Mouse (Mus musculus) erythroblast, adult 5-6 weeks (primary cell): ENCODE results near the gene Pfpl. TPM values are rescaled to one million over a fixed set of nuclear protein-coding genes. Genes with fewer than 3 reads are reported as not detected.

Source experiments
- ATAC-seq: replicated peaks from 2 replicates; pipeline ENCODE4 v1.8.0; 2016; ENCODE audit warnings: moderate number of reproducible peaks, mild to moderate bottlenecking, moderate TSS enrichment, inconsistent platforms; ENCODE audit not compliant: poor library complexity, low FRiP score, severe bottlenecking
- total RNA-seq, 2 experiments: library from RNA; stranded (forward) in 1 of 2; stranded (reverse) in 1 of 2; fragments of 150-400 nt in 1 of 2; fragments of 200-764, 138-1000 nt in 1 of 2; gene quantifications; 2 replicates each; pipeline versions ENCODE4 v1.2.3 to v1.2.4; 2015 to 2017; ENCODE audit warnings: low replicate concordance in 2 of 2

Pfpl gene
- total RNA-seq (2015; ENCODE audit: low replicate concordance) = not detected in 2 replicates
- total RNA-seq (2017; ENCODE audit: low replicate concordance) = not detected in 2 replicates

DNA sequence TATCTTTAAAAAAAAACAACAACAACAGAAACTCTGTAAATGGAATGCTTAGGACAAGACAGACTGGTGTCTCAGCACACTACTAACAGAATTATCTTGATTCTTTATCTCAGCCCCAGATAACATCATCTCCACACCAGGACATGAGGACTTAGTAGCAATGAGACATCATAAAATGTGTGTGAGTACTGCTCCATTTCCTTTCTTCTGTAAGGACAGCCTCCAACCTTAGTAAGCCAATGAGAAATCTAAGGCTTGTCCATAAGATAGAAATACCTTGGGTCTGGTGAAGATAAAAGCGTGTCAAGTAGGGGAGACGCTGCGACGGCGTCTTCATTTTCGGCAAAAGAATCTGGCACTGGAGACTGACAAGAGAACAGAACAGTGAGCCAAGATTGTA, at the start of gene Pfpl:
TSS of gene Pfpl (plus strand) at position 301 of the 400 bp plus-strand sequence.
- no peak for ATAC-seq

DNA sequence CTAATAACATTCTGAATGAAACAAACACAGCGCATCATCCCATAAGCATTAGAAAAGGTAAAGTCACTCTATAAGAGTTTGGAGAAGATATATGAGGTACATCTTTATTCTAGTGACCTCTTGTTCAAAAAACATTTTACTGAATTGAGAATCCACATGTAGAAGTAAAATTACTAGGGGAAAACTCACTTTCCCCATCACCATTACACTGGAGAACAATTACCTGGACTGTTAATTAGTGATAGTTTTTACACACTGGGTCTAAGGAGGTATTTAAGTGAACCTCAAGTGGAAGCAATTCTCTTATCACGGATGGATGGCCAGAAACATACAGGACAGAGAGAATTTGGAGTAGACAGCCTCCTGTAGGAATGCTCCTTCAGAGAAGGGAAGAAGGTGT, 40.7 kb upstream of the Pfpl start, which contains the start of gene Olfr1440:
TSS of gene Olfr1440 (plus strand) at position 301 of the 400 bp plus-strand sequence.
- no peak for ATAC-seq

DNA sequence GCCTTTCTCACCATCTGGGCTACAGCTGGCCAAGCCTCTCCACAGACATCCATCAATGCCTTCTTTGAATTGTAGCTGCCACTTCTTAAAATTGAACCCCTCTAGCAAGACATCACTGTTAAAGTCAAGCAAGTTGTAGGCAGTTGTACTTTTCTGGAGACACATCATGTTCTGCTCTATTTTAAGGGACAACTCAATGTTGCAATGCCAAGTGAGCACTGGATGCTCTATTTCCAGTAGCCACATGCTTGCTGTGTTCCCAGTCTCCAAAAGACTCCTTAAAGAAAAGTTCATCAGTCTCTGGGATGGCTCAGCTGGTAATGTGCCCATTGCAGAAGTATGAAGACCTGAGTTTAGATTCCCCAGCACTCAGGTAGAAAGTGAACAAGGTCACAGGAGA, 14.0 kb upstream of the Pfpl start:
- no peak for ATAC-seq

DNA sequence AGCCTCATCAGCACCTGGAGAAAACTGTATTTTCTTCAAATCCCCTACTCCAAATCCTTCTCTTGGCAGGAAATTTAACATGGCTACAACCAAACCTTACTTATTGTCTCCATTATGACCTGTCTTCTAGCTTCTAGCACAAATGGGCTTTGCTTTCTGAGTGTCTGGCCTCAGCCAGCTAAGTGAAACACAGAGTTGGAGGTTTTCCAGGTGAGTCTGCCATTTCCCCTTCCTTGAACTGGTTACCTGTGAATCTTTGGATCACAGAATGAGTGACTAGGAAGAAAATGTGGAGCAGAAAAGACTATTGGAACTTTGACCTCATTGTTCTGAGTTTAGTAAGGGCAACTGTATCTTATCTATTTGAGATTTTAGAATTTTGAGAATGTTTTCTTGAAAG, 10.3 kb upstream of the Pfpl start, which contains the start of gene Olfr1441:
TSS of gene Olfr1441 (plus strand) at position 73 of the 400 bp plus-strand sequence.
- ATAC-seq = no peak

DNA sequence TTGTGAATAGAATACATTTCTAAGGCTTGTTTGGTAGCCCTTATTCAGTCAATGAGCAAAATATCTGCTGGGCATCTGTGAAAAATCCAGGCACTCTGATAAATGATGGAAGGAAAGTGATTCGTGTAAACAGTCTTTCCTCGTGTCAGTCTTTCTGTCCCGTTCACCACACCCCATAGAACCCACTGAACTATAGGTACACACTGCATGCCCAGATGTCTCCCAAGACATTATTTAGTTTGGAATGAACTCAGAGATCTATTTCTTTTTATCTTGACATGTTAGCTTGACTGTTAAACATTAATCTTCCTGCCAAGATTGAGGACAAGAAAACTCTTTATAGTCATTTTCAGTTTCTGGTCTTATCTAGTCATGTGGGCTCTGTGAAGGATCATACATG, 9.4 kb upstream of the Pfpl start:
- no peak for ATAC-seq

DNA sequence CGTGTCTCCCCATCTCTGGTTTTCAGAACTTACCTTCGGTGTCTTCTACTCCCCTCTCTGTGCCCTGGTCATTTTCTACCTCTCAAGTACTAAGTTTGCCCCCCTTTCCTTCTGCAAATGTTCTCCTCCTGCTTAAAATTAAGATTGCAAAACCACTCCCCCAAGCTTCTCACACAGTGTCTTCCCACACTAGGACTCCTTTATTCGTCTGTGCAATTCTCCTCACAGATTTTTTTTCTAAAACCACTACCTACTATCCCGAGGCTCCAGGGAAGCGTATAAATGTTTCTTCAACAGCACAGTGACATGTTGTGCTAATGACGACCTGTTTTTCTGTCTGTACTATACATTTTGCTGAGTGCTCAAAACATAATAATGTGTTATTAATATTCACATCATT, 7.2 kb upstream of the Pfpl start:
- no peak for ATAC-seq

DNA sequence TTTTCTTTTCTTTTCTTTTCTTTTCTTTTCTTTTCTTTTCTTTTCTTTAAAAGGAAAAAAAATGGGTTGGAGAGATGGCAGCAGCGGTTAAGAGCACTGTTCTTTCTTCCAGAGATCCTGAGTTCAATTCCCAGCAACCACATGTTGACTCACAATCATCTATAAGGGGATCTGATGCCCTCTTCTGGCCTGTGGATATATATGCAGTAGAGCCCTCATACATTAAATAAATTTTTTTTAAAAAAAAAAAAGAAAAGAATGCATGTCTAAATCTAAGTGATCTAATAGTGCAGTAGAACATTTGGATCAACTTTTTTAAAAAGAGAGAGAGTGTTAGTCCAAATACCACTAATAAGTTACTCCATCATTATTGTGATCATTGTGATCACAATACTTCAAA, 6.0 kb upstream of the Pfpl start:
- ATAC-seq = no peak

DNA sequence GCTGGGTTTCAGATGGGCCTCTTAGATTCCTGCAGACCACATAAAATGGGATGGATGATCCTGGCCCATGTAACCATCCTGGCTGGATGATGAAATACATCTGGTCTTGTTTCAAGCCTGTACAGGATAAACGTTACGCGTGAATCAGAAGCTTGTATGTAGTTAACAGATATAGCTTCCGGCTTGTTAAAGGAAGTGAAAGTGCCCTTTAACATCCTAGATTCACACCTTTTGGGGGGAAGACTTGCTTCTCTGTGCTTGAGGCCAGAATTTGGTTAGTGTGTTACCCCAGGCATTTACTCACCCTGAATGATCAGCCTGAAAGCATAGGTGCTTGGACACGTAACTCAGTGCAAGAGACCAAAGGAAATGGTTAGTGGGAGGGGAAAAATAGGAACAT, 604 bp upstream of the Pfpl start:
- no peak for ATAC-seq

DNA sequence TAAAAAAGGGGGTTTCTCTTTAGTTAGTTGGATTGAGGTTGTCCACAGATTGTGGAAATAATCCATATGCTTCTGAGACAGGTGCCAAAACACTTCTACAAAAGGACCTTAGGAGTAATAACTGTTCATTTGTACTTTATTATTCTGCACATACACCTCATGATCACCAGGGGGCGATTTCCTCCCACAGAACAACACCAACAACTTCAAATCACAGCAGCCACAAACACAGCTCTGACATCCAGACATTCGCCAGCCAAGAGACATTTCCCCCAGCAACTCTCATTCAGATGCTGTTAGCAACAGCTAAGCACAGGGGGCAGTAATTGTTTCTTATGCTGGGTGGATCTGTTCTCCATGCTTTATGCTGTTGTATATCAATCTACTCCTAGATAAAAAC, 5.3 kb downstream of the Pfpl start:
- ATAC-seq = no peak

DNA sequence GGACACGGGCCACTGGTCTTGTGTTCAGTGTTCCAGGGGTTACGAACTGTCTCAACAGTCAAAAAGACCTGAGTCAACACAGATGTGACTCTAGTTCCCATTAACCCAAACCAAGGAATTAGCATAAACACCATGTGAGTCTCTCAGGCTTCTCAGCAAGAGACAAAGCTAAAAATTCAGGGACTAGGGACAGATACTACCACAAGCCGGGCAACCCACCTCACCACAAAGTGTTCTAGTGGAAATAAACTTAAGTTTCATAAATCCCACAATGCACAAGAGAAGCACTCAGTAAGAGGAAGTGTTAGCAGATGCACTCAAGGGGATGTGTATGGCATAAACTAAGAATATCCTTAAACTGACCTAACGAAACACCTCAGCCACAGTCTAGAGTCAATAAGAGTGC, 7.3 kb downstream of the Pfpl start:
- ATAC-seq = no peak

DNA sequence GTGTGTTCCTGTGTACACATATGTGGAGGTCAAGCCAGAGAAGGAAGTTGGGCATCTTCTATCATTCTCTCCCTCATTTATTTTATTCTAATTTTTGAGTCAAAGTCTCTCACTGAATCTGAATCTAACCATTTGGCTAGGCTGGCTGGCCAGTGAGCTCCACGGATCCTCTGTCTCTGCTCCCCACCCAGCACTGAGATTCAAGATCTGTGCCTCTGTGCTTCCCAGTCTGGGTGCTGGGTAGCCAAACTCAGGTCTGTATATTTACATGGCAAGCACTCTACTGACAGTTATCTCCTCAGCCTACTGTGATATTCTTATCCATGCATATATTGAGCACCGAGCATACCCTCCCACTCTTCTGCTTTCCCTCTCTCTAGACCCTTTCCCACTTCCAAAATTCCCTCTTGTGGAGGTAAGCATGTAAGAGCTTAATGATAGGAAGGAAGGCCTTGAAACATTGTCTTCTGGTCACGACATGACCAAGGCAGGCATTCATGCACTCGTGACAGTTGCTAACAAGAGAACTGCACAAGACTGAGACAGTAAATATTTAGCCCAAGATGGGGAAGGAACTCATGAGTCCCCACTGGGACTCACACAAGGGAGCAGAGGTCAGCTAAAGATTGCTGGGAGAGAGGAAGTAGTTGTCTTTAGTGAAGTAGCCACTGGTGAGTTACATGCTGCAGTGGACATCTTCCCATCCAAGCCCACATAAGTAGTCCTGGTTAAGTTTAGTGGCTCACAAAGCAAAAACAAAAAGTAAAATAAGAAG, 8.2 kb downstream of the Pfpl start:
- ATAC-seq = no peak

DNA sequence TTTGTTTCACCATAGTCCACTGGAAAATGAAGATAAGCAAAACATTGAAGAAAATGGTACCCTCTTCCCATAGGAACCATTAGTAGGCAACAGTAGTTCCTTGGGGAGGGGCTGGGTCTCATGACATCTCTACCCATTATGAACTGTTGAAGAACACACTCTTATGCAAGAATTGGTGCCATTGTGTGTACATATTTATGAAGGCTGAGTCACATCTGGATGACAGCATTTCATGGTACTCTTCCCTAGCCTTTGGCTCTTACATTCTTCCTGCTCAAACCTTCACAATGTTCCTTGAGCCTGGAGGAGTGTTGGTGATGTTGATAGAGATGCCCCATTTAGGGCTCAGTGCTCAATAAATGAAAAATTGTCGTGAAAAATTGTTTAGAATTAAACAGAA, 11.9 kb downstream of the Pfpl start:
- no peak for ATAC-seq

DNA sequence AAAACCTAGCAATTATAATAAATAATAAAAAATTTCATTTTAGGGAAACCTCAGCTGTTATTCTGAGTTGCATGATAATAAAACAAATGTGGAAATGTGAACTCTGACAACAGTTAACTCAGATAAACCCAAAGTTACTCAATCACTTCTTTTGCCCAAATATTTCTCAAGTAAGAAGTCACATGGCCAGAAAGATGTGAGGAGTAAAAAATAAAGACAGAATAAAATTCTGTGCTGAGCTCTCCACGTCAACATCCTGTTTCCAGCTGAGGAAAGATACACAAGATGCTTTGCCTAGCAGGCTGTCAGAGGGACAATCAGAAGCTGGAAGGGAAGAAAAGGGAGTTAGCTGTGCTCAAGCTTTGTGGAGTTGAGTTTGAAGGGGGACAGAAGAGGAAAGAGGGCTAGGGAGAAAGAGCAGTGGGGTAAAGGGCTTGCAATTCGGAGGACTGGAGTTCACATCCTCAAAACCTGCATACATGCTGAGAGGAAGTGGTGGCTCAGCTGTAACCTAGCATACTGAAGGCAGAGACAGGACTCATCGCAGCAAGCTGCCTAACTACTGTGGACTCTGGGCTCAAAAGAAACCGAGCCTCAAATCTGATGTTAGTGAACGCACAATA, 12.5 kb downstream of the Pfpl start:
- ATAC-seq = no peak

DNA sequence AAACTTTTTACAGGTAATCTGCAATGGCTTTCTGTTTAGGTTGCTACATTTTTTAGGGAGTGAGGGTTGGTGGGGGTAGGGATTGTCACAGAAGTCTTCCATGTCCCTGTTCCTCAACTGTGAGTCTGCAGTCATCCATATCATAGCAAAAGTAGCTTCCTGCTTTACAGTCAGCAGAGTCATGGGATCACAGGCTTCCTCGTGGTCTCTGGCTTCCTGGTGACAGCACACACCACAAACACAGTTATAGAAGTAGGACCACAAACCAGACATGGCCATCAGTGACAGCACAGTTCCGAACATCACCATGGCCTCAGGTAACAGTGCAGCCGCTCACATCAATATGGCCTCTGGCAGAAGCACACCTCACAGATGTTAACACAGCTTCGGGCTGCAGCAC, 14.9 kb downstream of the Pfpl start:
- ATAC-seq = no peak

DNA sequence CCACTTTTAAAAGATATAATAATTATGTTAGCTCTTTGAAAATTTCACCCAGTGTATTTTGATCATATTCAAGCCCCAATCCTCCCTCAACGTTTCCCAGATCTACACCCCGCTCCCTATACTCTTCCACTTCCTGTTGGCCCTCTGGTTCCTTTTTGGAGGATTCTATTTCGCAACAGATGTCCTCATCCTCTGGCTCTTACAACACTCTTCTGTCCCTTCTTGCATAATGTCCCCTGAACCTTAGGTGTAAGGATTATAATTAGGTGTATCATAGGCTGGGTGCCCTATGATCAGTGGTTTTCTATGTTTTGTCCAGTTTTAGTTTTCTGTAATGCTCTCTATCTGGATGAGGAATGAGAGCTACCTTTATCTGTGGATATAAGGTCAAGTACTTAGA, 17.3 kb downstream of the Pfpl start:
- ATAC-seq = no peak

DNA sequence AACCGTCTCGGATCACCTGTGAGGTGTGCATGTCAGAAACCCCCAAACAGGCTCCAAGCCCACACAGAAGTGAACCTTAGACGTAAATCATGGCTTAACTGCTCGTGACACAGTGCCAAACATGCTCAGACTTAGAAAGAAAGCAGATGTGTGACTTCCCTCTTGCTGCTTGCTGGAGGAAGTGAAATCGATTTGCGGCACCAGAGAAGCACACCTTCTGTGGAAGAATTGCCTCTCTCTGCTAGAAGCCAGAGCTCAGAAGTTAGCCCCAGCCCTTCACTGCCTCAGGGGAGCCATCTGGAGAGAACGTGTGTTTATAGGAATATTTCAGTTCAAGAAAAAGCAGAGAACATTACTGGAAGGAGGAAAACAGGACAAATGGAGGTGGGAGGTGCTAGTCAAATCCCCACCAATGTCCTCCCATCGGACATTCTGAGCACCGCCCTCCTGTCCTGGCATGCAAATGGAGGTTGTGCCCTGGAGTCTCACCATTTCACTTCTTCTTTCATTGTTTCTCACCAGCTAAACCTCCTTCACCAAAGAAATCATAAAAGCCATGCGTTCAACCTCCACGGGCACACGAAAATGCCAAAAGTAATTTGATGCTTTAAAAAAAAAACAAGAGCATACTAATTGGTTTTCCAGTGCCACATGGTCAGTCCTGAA, 29.8 kb downstream of the Pfpl start:
- ATAC-seq = no peak

DNA sequence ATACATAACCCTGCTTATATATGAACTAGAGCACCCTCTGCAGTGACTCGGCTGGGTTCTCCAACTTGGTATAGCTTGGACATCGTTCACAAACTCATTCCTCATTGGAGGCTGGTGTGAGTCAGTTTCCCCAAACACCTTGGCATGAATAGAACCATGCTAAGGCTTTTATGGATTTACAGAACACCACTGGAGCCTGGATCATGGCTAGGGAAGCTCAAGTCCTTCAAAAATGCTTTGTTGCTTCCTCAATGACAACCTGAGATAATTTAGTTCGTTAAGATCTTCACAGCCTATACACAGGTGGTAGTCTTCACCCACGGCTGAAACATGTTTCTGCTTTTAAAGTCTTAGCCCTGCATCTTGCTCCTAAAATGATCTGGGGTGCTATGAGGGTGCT, 31.8 kb downstream of the Pfpl start:
- ATAC-seq = no peak

DNA sequence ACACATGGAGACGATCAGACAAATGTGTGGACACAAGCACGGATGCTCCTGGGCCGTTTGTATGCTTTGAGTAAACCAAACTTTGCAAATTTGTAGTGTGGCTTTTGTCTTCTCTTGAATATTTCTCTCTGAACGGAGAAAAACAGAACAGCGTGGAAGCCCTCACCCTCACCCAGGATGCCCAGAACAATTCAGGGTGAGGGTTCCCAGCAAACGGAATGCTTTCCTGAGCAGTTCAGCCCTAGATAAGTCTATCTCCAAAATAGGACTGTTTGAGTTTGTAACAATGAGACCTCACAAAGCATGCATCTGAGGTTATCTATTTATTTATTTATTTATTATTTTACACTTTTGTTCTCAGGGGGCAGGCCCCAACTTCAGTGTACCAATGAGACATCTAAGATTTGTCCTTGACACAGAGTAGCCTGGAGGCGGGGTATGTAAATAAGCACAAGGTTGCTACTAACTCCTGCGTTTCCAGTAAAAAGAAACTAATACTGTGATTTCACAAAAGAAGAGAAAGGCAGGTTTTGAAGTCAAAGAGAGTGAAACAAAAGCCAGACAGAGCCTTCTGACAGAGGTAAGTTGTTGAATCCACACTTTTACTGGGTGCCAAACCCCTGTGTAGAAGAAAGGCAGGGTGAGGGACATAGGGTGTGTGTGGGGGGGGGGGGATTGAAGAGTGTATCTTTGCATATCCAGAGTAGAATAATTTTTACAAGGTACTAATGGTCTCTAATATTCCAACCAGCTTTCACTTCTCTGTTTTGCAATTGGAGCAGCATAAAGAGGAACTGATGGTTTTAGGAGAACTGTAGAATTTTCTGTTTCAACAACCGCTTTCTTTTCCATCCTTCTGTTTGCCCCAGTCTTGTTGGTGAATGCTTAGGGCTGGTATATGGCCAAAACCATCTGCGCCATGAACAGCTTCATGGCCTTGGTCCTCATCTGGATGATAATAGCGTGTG, 32.9 kb downstream of the Pfpl start, which contains the start of gene Mpeg1:
TSS of gene Mpeg1 (plus strand) at position 498 of the 968 bp plus-strand sequence.
- ATAC-seq = no peak

DNA sequence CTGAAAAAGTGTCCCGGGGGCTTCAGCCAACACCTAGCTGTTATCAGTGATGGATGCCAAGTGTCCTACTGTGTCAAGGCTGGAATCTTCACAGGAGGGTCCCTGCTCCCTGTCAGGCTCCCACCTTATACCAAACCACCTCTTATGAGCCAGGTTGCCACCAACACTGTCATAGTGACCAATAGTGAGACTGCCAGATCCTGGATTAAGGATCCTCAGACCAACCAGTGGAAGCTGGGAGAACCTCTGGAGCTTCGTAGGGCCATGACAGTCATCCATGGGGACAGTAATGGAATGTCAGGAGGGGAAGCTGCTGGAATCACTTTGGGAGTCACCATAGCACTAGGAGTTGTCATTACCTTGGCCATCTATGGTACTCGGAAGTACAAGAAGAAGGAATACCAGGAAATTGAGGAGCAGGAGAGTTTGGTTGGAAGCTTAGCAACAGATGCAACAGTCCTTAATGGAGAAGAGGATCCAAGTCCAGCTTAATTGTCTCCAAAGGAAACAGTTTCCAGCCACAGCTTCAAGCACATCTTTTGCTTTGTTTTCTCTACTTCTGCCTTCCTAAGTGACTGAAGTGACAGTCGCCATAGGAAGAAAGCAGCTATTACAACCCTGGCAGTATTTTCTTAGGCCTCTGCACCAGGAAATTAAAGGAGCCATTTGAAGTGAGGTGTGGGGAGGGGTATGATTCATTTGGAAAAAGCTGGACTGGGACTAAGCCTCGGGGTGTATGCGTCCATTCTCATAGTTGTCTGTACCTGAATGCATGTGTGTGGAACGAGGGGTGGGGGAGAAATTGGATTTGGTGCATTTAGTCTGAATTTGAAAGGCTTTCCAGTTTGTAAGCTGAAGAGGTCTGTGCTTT, 35.4 kb downstream of the Pfpl start:
- no peak for ATAC-seq
